Mouse (Mus musculus) neutrophil, adult 5-6 weeks (primary cell): ENCODE results near the gene Sorcs2. TPM values are rescaled to one million over a fixed set of nuclear protein-coding genes. Genes with fewer than 3 reads are reported as not detected.

Experiments
- ATAC-seq: fragments of 151-379, 151-347 bp; 2 replicates; pipeline ENCODE4 v1.8.0; 2017; ENCODE audit warnings: mild to moderate bottlenecking, moderate TSS enrichment; ENCODE audit not compliant: insufficient number of reproducible peaks, poor library complexity, low FRiP score, severe bottlenecking; ENCODE audit errors: extremely low read depth
- total RNA-seq: library from RNA; stranded (forward); fragments of 200-1000 nt; gene quantifications from 2 replicates; pipeline ENCODE4 v1.2.3, GENCODE M21; 2017

The Sorcs2 gene
- total RNA-seq, 1 experiment from 2014 or later, result 2.8 TPM

GRCm38 (mm10) chr5:36323526-36323925 lies 74.4 kb downstream of the Sorcs2 start:
- ATAC-seq, result peak; percentile 58; the same call in 1 of the 2 replicates

- ATAC-seq, result no peak
Measured at GRCm38 (mm10) chr5:36321581-36321980, 76.4 kb downstream of the Sorcs2 start.

GRCm38 (mm10) chr5:36320667-36321066 lies 77.3 kb downstream of the Sorcs2 start:
- no peak for ATAC-seq

GRCm38 (mm10) chr5:36317641-36318368 lies 80.1 kb downstream of the Sorcs2 start:
- peak; percentile 42; the same call in 1 of the 2 replicates for ATAC-seq

GRCm38 (mm10) chr5:36315106-36315505 lies 82.8 kb downstream of the Sorcs2 start:
- ATAC-seq, result no peak

GRCm38 (mm10) chr5:36313353-36314079 lies 84.4 kb downstream of the Sorcs2 start:
- ATAC-seq, result no peak

GRCm38 (mm10) chr5:36312926-36313325 lies 85.0 kb downstream of the Sorcs2 start:
- no peak for ATAC-seq

GRCm38 (mm10) chr5:36304299-36304980 lies 93.5 kb downstream of the Sorcs2 start:
- no peak for ATAC-seq

- no peak for ATAC-seq
Measured at GRCm38 (mm10) chr5:36301166-36301565, 96.8 kb downstream of the Sorcs2 start.

- no peak for ATAC-seq
Measured at GRCm38 (mm10) chr5:36298049-36298448, 99.9 kb downstream of the Sorcs2 start.

- no peak for ATAC-seq
Measured at GRCm38 (mm10) chr5:36297246-36297645, 100.7 kb downstream of the Sorcs2 start.

- ATAC-seq, result no peak
Measured at GRCm38 (mm10) chr5:36293109-36293900, 104.6 kb downstream of the Sorcs2 start.

- no peak for ATAC-seq
Measured at GRCm38 (mm10) chr5:36292321-36292720, 105.6 kb downstream of the Sorcs2 start.

GRCm38 (mm10) chr5:36291191-36291590 lies 106.7 kb downstream of the Sorcs2 start:
- ATAC-seq, result 0 out of 2 replicates have a peak, but pooled peaks have one; percentile 28

- no peak for ATAC-seq
Measured at GRCm38 (mm10) chr5:36285405-36285804, 112.5 kb downstream of the Sorcs2 start.

GRCm38 (mm10) chr5:36279896-36280295 lies 118.0 kb downstream of the Sorcs2 start:
- ATAC-seq, result no peak

- no peak for ATAC-seq
Measured at GRCm38 (mm10) chr5:36274684-36275394, 123.1 kb downstream of the Sorcs2 start.

- no peak for ATAC-seq
Measured at GRCm38 (mm10) chr5:36267194-36267769, 130.7 kb downstream of the Sorcs2 start.
